Mouse (Mus musculus): ENCODE measurements around the gene Bmp8b. TPM values are rescaled to one million over a fixed set of nuclear protein-coding genes. Genes with fewer than 3 reads are reported as not detected.

Gene Bmp8b
- polyA plus RNA-seq (2017; shearing (Covaris generic)) = under 1 TPM; 0.08 to 0.16 TPM

GRCm38 (mm10) chr4:123104651-123105450 is at the start of gene Bmp8b:
Gene Bmp8b (plus strand): TSS chr4:123105165.

GRCm38 (mm10) chr4:123116011-123116410 is 11.0 kb downstream of the Bmp8b start, which contains the start of gene Oxct2b:
Gene Oxct2b (plus strand): TSS chr4:123116266.

GRCm38 (mm10) chr4:123139513-123140154 is 34.7 kb downstream of the Bmp8b start, which contains the start of gene Ppie:
Gene Ppie (minus strand): TSS chr4:123139951.

Other genes starting within 250 kb of the Bmp8b start
- 100 to 1,000 TPM; 113 to 140 TPM for gene Cap1, start 219.1 kb upstream of the Bmp8b start, polyA plus RNA-seq (2017; shearing (Covaris generic))
- 1 to 10 TPM; 3.4 to 3.5 TPM for gene Mfsd2a, start 144.0 kb upstream of the Bmp8b start, polyA plus RNA-seq (2017; shearing (Covaris generic))
- not detected for gene Mycl, start 109.5 kb upstream of the Bmp8b start, polyA plus RNA-seq (2017; shearing (Covaris generic))
- 10 to 100 TPM; 20.3 to 25.8 TPM for gene Trit1, start 88.6 kb upstream of the Bmp8b start, polyA plus RNA-seq (2017; shearing (Covaris generic))
- not detected for gene Oxct2b, start 11.1 kb downstream of the Bmp8b start, polyA plus RNA-seq (2017; shearing (Covaris generic))
- 100 to 1,000 TPM in 1 of 2 experiments, 10 to 100 TPM in 1; 82.9 to 100 TPM for gene Ppie, start 34.8 kb downstream of the Bmp8b start, polyA plus RNA-seq (2017; shearing (Covaris generic))
- 1 to 10 TPM in 1 of 2 experiments, under 1 TPM in 1; 0.30 to 3.6 TPM for gene Hpcal4, start 78.1 kb downstream of the Bmp8b start, polyA plus RNA-seq (2017; shearing (Covaris generic))
- gene Nt5c1a, start 96.3 kb downstream of the Bmp8b start, polyA plus RNA-seq (2017; shearing (Covaris generic)) = under 1 TPM in 1 of 2 experiments, not detected in 1; 0.31 TPM
- under 1 TPM in 1 of 2 experiments, not detected in 1; 0.29 TPM for gene Heyl, start 128.4 kb downstream of the Bmp8b start, polyA plus RNA-seq (2017; shearing (Covaris generic))
- 10 to 100 TPM in 1 of 2 experiments, 1 to 10 TPM in 1; 9.5 to 12.5 TPM for gene Pabpc4, start 157.2 kb downstream of the Bmp8b start, polyA plus RNA-seq (2017; shearing (Covaris generic))
- gene Oxct2a, start 218.5 kb downstream of the Bmp8b start, polyA plus RNA-seq (2017; shearing (Covaris generic)) = not detected
- not detected for gene Bmp8a, start 238.1 kb downstream of the Bmp8b start, polyA plus RNA-seq (2017; shearing (Covaris generic))

All from inflammation-experienced regulatory T-cells (primary cell).